Mouse (Mus musculus) heart, adult 9 months (tissue): ENCODE results near the gene Tcea3.

Source experiments
- DNase-seq, 2 experiments: peaks; one replicate each; pipeline ENCODE4 v3.0.0; 2022; ENCODE audit warnings: low spot score in 2 of 2

Tcea3 gene

DNA sequence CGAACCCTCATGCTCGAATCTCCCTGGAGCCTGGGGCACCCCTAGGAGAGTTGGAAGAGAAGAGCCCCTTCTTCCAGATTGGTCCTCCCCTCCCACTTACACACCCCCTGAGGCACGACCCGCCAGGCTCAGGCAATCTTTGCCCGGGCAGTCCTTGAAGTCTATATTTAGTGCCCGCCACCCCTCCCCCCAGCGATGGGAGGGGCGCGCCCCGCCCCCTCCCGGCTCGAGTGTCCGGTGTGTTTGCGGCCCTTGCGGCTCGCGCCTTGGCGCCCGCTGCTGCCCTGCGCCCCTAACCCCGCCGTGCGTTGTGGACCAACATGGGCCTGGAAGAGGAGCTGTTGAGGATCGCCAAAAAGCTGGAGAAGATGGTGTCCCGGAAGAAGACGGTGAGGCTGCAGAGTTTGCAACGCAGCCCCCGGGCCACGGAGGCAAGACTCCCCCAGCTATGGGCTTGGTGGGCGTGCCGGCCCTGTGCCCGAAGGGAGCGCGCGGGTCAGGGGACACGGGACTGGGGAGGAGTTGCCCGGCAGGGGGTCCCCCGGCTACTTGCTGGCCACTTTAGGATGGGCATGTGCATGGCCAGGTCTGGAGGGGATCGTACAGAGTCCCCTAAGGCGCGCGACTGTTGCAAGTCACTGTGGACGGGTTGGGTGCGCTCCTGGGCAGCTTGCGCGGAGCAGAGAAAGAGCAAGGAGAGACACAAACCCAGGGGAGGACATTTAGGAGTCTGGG is at the start of gene Tcea3:
Gene Tcea3, plus strand, starts transcription at position 1 of the 735 bp plus-strand sequence.
- peak; percentile 51 to 63 for DNase-seq

DNA sequence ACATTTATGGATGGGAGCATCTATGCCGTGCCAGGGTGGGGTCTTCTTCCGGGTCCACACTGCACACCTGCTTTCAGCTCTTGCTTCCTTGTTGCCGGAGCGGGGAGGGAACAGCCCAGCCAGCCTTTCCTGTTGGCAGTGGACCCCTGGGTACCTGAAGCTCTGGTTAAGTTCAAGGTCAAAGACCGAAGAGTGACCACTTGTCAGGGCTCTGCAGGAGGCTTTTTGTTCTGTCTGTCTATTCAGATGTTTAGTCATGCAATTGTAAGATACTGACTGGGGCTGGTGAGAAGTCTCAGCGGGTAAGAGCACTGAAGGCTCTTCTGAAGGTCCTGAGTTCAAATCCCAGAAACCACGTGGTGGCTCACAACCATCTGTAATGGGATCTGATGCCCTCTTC is 48.7 kb upstream of the Tcea3 start:
- no peak for DNase-seq

DNA sequence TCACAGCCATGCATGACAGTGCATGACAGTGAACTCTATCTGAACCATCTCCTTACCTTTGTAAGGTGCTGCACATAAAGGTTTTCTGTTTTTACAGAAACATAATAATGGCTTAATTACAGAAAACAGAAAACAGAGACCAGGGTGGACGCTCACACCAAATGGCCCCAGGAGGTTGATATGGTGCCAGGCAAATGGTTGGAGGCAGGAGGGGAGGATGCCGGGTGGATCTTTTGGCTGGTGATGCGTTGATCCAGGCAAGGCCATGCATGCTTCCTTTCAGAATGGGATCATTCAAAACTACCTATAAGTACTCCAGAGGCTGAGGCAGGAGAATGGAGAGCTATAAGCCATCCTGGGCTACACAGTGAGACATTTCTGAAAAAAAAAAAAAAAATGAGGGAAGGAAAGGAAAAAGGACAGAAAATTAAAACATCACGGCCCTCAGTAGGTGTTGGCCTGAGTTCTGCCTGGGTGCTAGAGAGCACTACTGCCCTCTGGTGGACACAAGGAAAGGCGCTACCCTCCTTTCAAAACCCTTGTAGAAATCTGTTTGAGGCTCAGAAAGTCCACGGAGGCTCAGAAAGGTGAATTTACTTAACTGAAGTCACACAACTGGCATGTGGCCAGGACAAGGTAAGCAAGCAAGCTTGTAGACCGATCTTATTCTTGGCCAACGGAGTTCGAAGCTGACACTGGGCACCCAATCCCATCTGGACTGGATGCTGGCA is 47.8 kb upstream of the Tcea3 start:
- no peak for DNase-seq

DNA sequence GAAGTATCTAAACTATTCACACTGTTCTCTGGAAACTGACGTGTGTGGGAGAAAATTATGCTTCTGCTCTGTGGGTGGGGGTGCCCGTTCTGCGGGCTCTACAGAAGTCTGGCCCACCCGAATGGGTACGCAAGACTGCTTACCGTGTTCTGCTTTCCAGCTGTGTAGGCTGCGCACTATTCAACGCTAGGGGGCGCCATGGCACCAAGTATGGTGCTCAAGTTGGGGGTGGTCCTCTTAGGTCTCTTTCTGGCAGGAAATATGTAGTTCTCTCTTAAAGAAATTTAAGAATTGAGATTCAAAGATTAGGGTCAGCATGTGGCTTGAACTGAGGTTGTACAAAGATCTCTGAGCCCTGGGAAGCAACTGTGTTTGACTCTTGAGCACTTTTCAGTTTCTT is 45.0 kb upstream of the Tcea3 start:
- no peak for DNase-seq

DNA sequence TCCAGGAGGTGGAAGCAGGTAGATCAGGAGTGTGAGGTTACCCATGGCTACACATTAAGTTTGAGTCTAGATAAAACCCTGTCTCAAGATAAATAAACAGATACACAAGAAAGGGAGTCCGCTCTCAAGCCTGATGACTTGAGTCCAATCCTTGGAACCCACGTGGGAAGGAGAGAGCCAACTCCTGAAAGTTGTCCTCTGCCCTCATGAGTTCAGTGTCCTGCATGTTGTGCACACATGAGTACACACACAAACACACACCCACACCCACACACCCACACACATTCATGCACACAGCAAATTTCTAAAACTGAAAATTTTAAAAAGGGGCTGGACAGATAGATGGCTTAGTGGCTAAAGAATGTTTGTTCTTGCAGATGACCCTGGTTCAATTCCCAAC is 42.8 kb upstream of the Tcea3 start:
- DNase-seq = no peak

DNA sequence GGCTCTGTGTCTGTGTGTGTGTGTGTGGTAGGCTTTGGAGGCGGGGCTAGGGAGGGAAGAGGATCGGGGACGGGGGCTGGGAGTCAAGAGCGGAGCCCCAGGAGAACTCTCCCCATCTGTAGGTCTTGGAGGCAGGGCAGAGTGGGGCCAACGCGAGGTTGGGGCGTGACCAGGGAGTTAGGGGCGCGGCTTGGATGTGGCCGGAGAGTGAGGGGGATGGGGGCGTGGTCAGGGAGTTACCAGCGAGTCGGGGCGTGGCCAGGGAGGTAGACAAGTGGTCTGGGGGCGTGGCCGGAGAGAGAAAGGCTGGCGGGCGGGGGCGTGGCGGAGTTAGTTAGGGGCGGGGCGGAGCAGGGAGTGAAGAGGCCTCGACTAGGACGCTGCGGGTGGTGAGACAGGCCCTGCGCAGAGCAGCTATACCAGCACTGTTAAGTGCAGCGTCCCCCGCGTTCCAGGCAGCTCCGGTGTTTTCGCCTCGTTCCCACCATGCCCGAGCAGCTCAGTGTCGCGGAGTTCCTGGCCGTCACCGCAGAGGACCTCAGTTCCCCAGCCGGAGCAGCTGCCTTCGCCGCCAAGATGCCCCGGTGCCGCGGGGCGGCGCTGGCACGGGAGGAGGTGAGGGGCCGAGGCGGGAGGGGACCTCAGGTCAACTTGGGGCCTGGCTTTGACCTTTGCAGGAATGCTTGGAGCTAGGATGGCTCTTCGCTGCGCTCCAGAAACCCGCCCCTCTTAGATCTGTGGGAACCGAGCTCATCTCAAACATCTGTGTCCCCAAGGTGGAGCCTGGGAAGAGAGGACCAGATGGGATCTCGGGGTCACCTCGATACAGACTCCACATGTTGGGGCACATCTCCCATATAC is 41.3 kb upstream of the Tcea3 start, which contains the start of gene Asap3:
Gene Asap3, plus strand, starts transcription at position 333 of the 861 bp plus-strand sequence.
- DNase-seq = peak; percentile 89 to 95

DNA sequence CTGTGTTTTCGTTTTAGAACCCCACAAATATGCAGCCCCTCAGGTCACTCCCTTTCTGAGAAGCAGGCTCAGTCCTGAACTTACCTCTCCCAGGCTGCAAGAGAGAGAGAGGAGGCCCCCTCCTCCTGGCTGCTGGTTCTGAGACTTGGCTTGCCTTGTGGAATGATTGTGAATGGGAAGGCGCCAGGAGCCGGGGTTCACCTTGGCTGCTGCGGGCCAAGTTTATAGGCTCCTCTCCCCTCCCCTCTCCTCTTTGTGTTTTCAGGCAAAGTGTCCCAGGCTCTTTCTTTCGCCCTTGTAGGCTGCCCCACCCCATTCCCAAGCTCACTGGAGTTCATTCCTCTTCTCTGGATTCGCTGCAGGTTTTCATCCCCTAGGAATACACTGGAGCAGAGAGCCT is 40.6 kb upstream of the Tcea3 start:
- DNase-seq = peak; percentile 43 to 60

DNA sequence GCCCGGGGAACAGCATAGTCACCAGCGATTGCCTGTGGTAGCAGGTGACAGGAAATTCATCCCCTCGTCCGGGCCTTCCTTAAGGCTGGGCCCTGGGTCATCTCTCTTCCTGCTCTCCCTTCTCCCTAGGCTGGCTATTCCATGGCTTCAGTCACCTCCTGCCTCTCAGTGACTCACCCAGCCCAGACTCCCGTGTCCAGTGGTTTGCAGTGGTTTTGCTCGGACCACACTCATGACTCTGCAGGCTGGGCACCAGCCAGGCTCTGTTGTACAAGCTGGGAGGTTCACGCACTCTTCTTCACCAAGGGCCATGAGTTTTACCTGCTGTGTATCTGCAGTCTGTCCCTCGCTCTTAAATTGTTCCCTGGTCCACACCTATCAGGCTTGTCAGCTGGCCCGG is 36.6 kb upstream of the Tcea3 start:
- DNase-seq = no peak

DNA sequence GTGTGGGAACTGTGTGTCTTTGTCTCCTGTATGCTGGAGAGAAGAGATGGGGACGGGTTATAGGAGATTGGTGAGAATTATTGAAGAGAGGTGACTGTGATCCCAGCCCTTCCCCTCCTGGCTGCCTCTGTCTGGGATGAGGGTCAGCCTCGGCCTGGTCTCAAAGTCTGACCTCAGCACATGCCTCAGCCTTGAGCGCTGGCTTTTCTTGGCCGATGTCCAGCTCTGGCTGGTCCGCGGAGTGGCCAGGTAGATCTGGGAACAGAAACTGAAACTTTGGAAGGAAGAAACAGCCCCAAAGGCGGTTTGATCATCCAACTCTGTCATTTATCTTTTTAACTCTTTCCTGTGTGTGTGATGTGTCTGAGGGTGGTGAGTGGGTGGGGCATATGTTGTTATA is 33.9 kb upstream of the Tcea3 start:
- no peak for DNase-seq

DNA sequence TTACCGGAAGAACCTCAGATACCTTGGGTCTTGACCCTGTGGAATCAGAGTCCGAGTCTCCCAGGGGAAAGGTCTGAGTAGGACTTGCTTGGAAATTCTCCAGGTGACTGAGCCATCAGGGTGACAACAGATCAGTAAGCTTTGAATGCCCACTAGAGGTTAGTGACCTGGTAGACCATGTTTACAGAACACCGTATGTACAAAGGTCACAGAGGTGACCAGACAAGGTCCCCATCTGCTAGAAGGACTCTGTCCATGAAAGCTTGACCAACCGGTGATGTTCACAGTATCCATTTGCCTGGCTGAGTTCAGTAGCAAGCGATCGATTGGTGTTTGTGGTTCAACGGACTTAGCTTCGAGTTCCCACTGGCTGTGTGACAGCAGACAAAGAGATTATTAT is 32.7 kb upstream of the Tcea3 start:
- no peak for DNase-seq

DNA sequence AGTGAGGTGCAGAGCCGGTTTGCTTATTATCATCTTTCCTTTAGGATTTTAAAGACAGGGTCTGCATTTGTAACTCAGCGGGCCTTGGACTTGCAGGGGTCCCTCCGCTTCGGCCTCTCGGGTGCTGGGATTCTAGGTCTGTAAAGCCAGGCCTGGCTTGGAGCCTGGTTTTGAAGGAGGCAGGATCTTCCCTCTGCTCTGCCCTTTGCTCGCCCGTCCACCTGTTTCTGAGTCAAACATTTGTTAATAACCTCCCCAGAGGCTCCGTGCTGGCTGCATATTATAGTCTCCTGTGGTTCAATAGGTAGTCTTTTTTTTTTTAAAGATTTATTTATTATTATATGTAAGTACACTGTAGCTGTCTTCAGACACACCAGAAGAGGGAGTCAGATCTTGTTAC is 32.0 kb upstream of the Tcea3 start:
- DNase-seq = no peak

DNA sequence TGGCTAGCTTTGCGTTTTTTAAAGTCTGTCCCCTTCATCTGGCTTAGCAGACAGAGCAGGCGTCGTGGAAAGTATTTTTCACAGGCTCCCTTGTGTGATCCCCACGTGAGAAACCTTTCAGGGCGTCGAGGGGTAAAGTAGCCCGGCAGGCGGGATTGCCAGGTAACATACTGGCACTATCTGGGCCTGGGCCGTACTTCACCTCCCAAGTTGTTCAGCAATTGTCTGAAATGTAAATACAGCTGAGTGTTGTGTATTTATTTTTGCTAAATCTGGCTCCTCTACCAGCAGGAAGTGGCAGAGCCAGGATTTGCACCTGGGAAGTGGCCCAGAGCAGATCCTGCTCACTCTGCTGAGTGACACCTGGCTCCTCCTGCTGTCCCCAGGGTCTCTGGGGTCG is 30.5 kb upstream of the Tcea3 start:
- no peak for DNase-seq

DNA sequence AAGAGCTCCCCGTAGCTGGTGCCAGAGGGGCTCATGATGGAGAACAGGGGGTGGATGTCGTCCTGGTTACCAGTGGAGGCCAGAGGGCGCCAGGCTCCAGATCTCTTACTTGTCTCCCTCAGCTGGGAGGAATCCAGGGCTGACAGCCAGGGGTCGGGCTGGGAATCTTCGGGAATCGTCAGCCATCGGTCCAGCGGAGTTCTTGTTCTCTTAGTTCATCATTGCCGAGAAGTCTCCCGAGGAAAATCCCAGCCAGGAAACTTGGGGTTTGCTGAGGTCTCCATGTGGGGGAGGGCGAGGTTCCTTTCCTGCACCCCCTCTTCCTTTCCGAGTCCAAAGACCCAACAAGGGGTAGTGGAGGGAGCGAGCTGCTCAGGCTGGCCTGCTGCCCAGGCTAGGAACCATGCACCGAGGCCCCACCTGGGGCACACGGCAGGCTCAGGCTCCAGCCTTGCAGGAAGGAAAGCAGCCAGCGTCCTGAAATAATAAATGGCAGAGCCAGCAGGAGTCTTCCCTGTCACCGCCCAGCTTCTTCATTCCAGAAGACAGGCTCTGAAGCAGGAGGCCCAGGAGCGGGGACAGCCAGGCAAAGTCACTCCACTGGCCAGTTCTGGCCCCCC is 28.8 kb upstream of the Tcea3 start:
- DNase-seq = peak; percentile 85 to 91

DNA sequence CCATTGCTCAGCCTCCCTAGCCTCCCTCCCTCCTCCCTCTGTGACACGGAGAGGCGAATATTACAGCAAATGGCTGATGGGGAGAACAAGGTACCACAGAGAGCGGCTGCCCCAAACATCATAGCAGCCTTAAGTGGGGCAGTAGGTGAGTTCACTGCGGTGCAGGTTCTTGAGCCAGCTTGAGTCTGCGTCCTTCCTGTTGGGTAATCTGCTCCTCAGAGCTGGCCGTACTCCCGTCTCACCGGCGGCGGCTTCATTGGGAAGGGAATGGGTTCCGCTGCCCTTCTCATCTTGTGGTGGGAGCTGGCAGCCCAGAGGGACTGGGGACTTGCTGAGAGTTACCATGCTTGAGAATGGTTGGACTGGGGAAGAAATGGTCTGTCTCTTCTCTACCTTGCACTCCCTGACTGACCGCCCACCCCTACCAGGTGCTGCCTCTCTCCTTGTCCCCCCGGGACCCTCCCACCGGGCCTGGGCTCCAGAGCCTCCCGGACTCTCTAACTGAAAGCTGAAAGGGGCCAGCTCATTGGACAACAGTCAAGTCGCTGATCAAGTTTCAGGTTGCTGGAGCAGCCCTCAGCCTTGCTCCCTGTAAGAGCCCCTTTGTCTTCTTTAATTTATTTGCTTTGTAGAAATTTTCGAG is 27.3 kb upstream of the Tcea3 start:
- peak in 1 of 2 experiments; percentile 26 for DNase-seq

DNA sequence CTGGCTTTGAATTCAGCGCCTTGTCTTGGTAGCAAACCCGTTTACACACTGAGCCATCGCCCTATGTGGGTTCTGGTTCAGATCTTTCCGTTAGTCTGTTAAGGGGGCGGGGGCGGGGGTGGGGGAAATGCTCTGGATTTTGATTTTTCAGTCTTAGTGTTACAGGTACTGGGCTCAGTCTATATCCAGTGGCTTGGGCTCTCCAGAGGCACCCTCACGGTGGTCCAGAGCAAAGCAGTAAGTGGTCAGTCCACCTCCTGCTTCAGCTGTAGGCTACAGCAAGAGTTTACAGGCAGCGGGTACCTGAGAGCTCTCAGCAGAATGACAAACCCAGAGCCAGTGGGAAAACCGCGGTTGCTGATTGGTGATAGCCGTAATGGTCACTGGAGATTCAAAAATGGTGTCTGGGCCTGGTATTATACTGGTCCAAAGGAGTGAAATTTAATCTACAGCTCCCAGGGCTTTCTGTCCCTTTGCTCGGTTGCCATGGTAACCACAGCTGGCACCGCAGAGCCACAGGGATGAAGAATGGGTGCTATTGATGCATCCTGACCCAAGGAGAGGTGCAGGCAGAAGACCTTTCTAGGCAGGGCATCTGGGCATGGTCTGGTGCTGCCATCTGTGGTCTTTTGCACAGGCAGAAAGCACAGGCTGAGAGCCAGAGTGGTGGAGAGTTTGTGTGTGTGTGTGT is 23.8 kb upstream of the Tcea3 start:
- no peak for DNase-seq

DNA sequence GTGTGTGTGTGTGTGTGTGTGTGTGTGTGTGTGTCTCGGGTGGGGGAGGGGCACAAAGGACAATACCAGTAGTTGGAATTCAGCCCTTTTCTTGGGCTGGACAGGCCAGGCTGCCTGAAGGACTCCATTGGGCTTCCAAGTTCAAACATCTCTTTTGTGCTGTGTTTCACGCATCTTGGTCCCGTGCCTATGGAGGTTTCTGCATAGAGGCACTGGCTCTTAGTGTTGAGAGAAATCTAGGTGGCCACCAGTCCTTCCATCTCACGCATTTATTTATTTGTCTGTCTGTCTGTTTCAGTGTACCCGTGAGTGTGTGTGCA is 23.3 kb upstream of the Tcea3 start:
- DNase-seq = no peak

DNA sequence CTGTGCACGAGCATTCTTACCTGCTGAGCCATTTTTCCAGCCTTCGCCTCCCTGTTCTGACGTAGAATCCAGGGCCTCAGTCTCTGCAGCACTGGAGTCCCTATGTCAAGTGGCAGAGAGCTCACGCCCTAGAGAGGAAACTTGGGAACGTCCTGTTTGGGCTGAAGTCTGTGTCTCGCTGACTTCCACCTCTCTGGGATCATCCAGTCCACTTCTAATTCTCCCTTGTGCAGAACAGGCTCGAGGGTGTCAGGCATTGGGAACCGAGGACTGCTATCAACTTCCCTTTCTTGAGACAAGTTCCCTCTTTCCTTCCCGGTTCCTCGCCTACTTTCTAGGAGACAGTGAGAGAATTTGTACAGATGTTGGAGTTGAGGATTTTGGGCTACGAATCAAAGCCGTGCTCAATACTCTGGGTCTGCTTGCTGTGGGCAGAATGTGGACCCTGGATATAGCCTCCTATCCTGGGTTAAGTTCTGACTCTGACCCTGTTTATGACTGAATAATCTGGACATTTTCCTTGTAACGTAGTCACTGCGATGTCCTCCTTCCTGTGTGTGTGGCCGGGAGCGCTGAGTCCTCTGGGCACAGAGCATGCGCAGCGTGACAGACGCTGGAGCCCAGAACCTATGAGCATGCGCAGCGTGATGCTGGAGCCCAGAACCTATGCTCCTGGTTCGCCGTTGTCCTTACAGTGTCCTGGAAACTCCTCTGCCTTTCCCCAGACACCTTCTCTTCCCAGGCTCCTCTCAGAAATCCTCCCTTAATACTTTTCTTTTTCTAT is 22.7 kb upstream of the Tcea3 start:
- no peak for DNase-seq

DNA sequence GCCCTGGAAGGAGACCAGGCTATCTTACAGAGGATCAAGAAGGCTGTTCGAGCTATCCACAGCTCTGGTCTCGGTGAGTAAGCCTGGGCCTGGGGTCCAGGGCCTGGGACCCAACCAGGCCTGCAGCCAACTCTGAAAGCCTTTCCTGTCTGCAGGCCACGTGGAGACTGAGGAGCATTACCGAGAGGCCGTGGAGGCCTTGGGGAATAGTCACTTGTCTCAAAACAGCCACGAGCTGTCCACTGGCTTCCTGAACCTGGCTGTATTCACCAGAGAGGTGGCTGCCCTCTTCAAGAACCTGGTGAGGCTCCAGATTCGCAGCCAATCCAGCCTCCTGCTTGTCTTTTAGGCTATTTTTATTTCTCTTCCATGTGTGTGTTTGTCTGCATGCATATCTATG is 20.1 kb upstream of the Tcea3 start:
- DNase-seq = peak in 1 of 2 experiments; percentile 44

DNA sequence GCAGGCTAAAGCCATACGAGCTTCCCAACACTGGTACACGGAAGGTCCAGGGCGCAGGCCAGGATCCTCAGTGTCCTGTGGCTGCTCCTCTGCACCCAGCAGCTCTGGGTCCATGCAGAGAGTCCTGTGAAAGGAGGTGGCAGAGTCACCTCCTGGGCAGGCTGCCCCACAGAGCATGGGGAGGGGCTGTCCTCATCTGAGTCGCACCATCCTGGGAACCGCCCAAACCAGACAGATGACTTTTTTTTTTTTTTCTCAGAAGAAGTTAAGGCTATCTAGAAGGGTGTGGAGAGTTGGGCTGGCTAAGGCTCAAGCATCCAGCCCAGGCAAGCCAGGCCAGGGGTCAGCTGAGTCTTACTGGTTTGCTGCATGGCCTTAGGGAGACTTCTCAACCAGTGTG is 18.9 kb upstream of the Tcea3 start:
- DNase-seq = peak in 1 of 2 experiments; percentile 53

DNA sequence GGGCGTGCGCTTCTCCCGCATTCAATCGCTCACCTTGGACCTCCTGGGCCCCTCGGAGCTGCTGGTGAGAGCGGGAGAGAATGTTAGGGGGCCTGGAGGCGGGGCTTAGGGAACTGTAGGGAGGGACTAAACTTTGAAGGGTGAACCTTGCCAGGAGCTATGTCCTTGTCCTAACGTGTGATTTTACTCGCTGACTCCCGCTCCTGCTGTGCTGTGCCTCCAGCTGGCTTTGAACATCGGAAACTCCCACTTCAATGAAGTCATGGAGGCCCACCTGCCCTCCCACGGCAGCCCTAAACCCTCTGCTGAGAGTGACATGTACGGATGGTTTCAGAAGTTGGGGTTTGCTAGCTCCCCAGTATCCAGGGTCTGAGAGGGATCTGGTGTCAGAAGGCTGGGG is 8.9 kb upstream of the Tcea3 start:
- no peak for DNase-seq
